Mouse (Mus musculus): ENCODE data around the gene Rxrb. TPM values are rescaled to one million over a fixed set of nuclear protein-coding genes. Genes with fewer than 3 reads are reported as not detected.
"Not testable (repeated sequence)": the region's sequence is repeated elsewhere in the genome, so short reads cannot be mapped to it uniquely, and the experiment has no call there.

Rxrb gene
- 30.3 and 35.3 TPM in 2 replicates for polyA plus RNA-seq (2014; fragmentation: Nextera tagmentation; extraction: Ambion mirVana)

GRCm38 (mm10) chr17:34031465-34032173, at the start of gene Rxrb, which contains the start of gene Slc39a7:
Gene Rxrb (plus strand): TSS chr17:34031812.
Gene Slc39a7 (minus strand): TSS chr17:34031682.
- ATAC-seq (ENCODE audit: insufficient read depth), result peak; percentile 72
- DNase-seq, result peak; percentile 99
- Histone ChIP-seq H3K4me3 (ENCODE audit: low read depth, low read length) (peak within 1 kb of the TSS; percentile 79), H3K9me3 (ENCODE audit: low read depth, low read length) (no peaks in the 10 kb centered on the region), H3K27me3 (ENCODE audit: insufficient read depth, low read length) (no peaks in the 10 kb centered on the region), H3K4me2 (peak within 1 kb of the TSS; percentile 98), H3K9ac (peak within 1 kb of the TSS; percentile 92), H3K36me3 (ENCODE audit: insufficient read depth) (peaks cover 51% of the 10 kb centered on the region), H3K27ac (ENCODE audit: low read depth) (peak within 1 kb of the TSS; percentile 96), H3K4me1 (ENCODE audit: insufficient read depth) (peaks cover 29% of the 10 kb centered on the region; the same call in 1 of the 2 replicates)
- no peak for TF ChIP-seq CTCF (IDR thresholded peaks at IDR 0.05; ENCODE audit: low read depth)
- WGBS, result under 1% methylated on average over 79 of the region's 88 CpGs

- ATAC-seq (ENCODE audit: insufficient read depth); H3K36me3 ChIP-seq (ENCODE audit: insufficient read depth); H3K9ac ChIP-seq; H3K9me3 ChIP-seq (ENCODE audit: low read depth, low read length); H3K4me1 ChIP-seq (ENCODE audit: insufficient read depth); H3K27ac ChIP-seq (ENCODE audit: low read depth): not testable (repeated sequence)
- DNase-seq, result peak; percentile 67
- WGBS, result 6% methylated on average over 8 of the region's 8 CpGs
- TF ChIP-seq CTCF (IDR thresholded peaks at IDR 0.05; ENCODE audit: low read depth), result peak; percentile 89
- Histone ChIP-seq H3K4me2 (peak overlapping the region; percentile 64), H3K4me3 (ENCODE audit: low read depth, low read length) (0 out of 2 replicates have a peak overlapping the region, but pooled peaks have one; percentile 44), H3K27me3 (ENCODE audit: insufficient read depth, low read length) (peaks cover 35% of the 10 kb centered on the region)
Observed at GRCm38 (mm10) chr17:33982136-33982535, 49.5 kb upstream of the Rxrb start.

- DNase-seq (peak; percentile 91), ATAC-seq (ENCODE audit: insufficient read depth) (peak; percentile 21; the same call in 1 of the 2 replicates)
- 33% methylated on average over 10 of the region's 10 CpGs for WGBS
Observed at GRCm38 (mm10) chr17:33991788-33992664, 39.6 kb upstream of the Rxrb start.

GRCm38 (mm10) chr17:33994959-33995358, 36.7 kb upstream of the Rxrb start:
- 90% methylated on average over 8 of the region's 8 CpGs for WGBS
- TF ChIP-seq CTCF (IDR thresholded peaks at IDR 0.05; ENCODE audit: low read depth), result no peak
- Histone ChIP-seq H3K27me3 (ENCODE audit: insufficient read depth, low read length) (peaks cover 13% of the 10 kb centered on the region), H3K4me1 (ENCODE audit: insufficient read depth) (no peaks in the 10 kb centered on the region), H3K27ac (ENCODE audit: low read depth) (no peak overlapping the region), H3K4me2 (no peak overlapping the region), H3K4me3 (ENCODE audit: low read depth, low read length) (no peak overlapping the region), H3K36me3 (ENCODE audit: insufficient read depth) (no peaks in the 10 kb centered on the region), H3K9me3 (ENCODE audit: low read depth, low read length) (no peaks in the 10 kb centered on the region), H3K9ac (no peak overlapping the region)
- no peak for ATAC-seq (ENCODE audit: insufficient read depth)
- no peak for DNase-seq

More at GRCm38 (mm10) chr17:33991788-33992664, 39.6 kb upstream of the Rxrb start:
- H3K9ac ChIP-seq, result no peak overlapping the region
- peak; percentile 84 for TF ChIP-seq CTCF (IDR thresholded peaks at IDR 0.05; ENCODE audit: low read depth)
- no peak overlapping the region for H3K4me3 ChIP-seq (ENCODE audit: low read depth, low read length)
- no peaks in the 10 kb centered on the region for H3K27me3 ChIP-seq (ENCODE audit: insufficient read depth, low read length)
- no peak overlapping the region for H3K27ac ChIP-seq (ENCODE audit: low read depth)
- H3K4me1 ChIP-seq (ENCODE audit: insufficient read depth), result no peaks in the 10 kb centered on the region
- no peaks in the 10 kb centered on the region for H3K36me3 ChIP-seq (ENCODE audit: insufficient read depth)
- no peaks in the 10 kb centered on the region for H3K9me3 ChIP-seq (ENCODE audit: low read depth, low read length)
- H3K4me2 ChIP-seq, result no peak overlapping the region

GRCm38 (mm10) chr17:33995651-33996050, 36.0 kb upstream of the Rxrb start:
- Histone ChIP-seq H3K27me3 (ENCODE audit: insufficient read depth, low read length) (peaks cover 19% of the 10 kb centered on the region), H3K4me1 (ENCODE audit: insufficient read depth) (no peaks in the 10 kb centered on the region), H3K9me3 (ENCODE audit: low read depth, low read length) (no peaks in the 10 kb centered on the region), H3K9ac (no peak overlapping the region), H3K27ac (ENCODE audit: low read depth) (no peak overlapping the region), H3K4me3 (ENCODE audit: low read depth, low read length) (no peak overlapping the region), H3K36me3 (ENCODE audit: insufficient read depth) (no peaks in the 10 kb centered on the region), H3K4me2 (no peak overlapping the region)
- no peak for DNase-seq
- 43% methylated on average over 3 of the region's 3 CpGs for WGBS
- no peak for ATAC-seq (ENCODE audit: insufficient read depth)
- no peak for TF ChIP-seq CTCF (IDR thresholded peaks at IDR 0.05; ENCODE audit: low read depth)

GRCm38 (mm10) chr17:33997025-33997424, 34.6 kb upstream of the Rxrb start:
- H3K4me2 ChIP-seq; ATAC-seq (ENCODE audit: insufficient read depth); H3K27ac ChIP-seq (ENCODE audit: low read depth); H3K4me1 ChIP-seq (ENCODE audit: insufficient read depth); H3K4me3 ChIP-seq (ENCODE audit: low read depth, low read length); DNase-seq; H3K36me3 ChIP-seq (ENCODE audit: insufficient read depth); H3K9ac ChIP-seq; H3K9me3 ChIP-seq (ENCODE audit: low read depth, low read length): not testable (repeated sequence)
- 94% methylated on average over 2 of the region's 2 CpGs for WGBS
- H3K27me3 ChIP-seq (ENCODE audit: insufficient read depth, low read length), result peaks cover 22% of the 10 kb centered on the region

- not testable (repeated sequence) for H3K9me3 ChIP-seq (ENCODE audit: low read depth, low read length); H3K9ac ChIP-seq; DNase-seq; ATAC-seq (ENCODE audit: insufficient read depth); H3K4me3 ChIP-seq (ENCODE audit: low read depth, low read length); H3K4me2 ChIP-seq; H3K4me1 ChIP-seq (ENCODE audit: insufficient read depth); H3K27ac ChIP-seq (ENCODE audit: low read depth); H3K36me3 ChIP-seq (ENCODE audit: insufficient read depth)
- H3K27me3 ChIP-seq (ENCODE audit: insufficient read depth, low read length), result peaks cover 22% of the 10 kb centered on the region
- 35% methylated on average over 5 of the region's 5 CpGs for WGBS
Observed at GRCm38 (mm10) chr17:33998697-33999096, 32.9 kb upstream of the Rxrb start.
